In the genomic region with DNA sequence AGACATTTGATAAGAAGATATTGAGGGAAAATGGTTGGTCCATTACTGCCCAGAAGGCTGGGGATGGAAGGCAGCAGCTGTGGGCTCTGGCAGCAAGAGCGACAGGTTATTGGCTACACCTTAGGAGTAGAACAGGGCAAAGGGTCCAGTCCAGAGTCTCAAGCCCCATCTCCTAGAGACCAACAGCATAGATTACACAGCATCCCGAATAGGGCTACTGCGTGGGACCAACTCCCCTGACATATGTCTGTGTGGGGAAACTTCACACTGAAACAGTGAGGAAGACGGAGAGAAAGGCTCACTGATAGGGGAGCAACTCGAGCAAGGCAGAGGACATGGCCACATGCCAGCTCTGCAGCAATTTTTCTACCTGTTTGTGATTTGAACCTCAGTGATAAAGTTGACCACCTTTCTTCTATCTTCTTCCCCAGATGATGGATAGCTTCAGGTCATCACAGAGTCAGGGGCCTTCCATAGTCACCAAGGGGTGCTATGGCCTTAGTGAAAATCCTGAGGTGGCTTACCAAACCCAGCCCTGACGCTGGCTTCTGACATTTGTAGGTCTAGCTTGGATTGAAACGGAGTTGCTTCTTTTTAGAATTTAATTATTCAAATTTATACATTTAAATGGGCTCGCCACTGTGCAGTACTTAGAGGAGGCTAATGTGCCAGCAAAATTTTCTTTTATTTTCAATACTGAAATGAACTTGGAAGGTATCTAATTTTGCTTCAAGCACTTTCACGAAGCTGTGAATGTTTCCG, we compare ENCODE assay signal across 10 mouse cellular contexts.
DNase-seq lines count a peak whose midpoint lies in the region; ATAC-seq lines count a peak whose summit lies in the region.
"Had no signal": no experiment of that assay in that cellular context is flagged by ENCODE, and none has a peak within 500 bp of the region (broad histone marks: within the 10 kb centered on the region; RNA-seq: fewer than 3 reads in every experiment).

No protein-coding gene starts in this region.

- peaks cover 19% of the 10 kb centered on the region for H3K4me1 ChIP-seq in heart, embryonic 16.5 days (ENCODE audit: control insufficient read depth, insufficient read depth, low read length)

- H3K9ac ChIP-seq in heart, embryonic 16.5 days (ENCODE audit: low read length) = no peak overlapping the region

- H3K9me3 ChIP-seq in heart, embryonic 16.5 days (replicated peaks; ENCODE audit: control insufficient read depth, low read length) = no peaks in the 10 kb centered on the region

- H3K36me3 ChIP-seq in heart, embryonic 16.5 days (ENCODE audit: control insufficient read depth, insufficient read depth) = no peaks in the 10 kb centered on the region

- no peaks in the 10 kb centered on the region for H3K27me3 ChIP-seq in heart, embryonic 16.5 days (ENCODE audit: control insufficient read depth, insufficient read depth, low read length)

- no peak overlapping the region for H3K4me3 ChIP-seq in heart, embryonic 16.5 days (ENCODE audit: low read length)
- H3K4me3 ChIP-seq: erythroblast, embryonic 14.5 days had no signal

- DNase-seq in heart, adult 8-10 months (ENCODE audit: low spot score) = no peak
- DNase-seq in cerebellum, adult 9-11 months = peak; percentile 16
- peak; percentile 28 to 48 for DNase-seq in cerebellum, postnatal 25 days
- DNase-seq in left cerebral cortex, postnatal 25 days (ENCODE audit: low spot score in 2 of 2) = peak; percentile 15 to 44
- no peak for DNase-seq in spleen, postnatal 36 days (ENCODE audit: low spot score in 2 of 2)
- DNase-seq in natural killer cell, adult 2 months (ENCODE audit: low spot score in 2 of 2) = no peak

- intact Hi-C loops in left cerebral cortex, postnatal 25 days (cut with DNase I) = loop anchor here (2.0 to 5.0 kb wide), 3 partner anchors 64 to 469 kb away; no protein-coding TSS in a partner anchor

- 0 out of 2 replicates have a peak overlapping the region, but pooled peaks have one; percentile 25 for H3K27ac ChIP-seq in heart, embryonic 16.5 days (ENCODE audit: low read length)

- ATAC-seq in heart, embryonic 16.5 days (replicated peaks; ENCODE audit: extremely low read depth, insufficient read depth, low FRiP score) = no peak
- no peak for ATAC-seq in CD4-positive, CD25-positive, alpha-beta regulatory T cell, adult 4 months
- ATAC-seq: activated CD4-positive, CD25-positive, alpha-beta regulatory T cell, adult 4 months had no signal

- WGBS in heart, embryonic 16.5 days = 66% methylated on average over 10 of the region's 10 CpGs

- H3K4me2 ChIP-seq in heart, embryonic 16.5 days (ENCODE audit: low read depth, low read length) = no peak overlapping the region

Comparison
In these comparisons a context has a peak if more than half of its experiments do, and no peak if none do; other contexts are left out.
1. DNase-seq: peak in cerebellum, adult 9-11 months (single experiment), cerebellum, postnatal 25 days (2 of 2) and left cerebral cortex, postnatal 25 days (2 of 2); none in heart, adult 8-10 months (single experiment), spleen, postnatal 36 days (0 of 2) and natural killer cell, adult 2 months (0 of 2).